Mouse (Mus musculus) embryonic facial prominence, embryonic 14.5 days (tissue): Measurements from ENCODE around the gene Pcdh20. TPM values are rescaled to one million over a fixed set of nuclear protein-coding genes. Genes with fewer than 3 reads are reported as not detected.

Experiments used
- ATAC-seq: fragments of 200-750 bp; cut with Nextera tagmentation; 2 replicates; pipeline ENCODE4 v1.8.0; 2017; ENCODE audit warnings: low read depth, moderate number of reproducible peaks, moderate TSS enrichment
- DNase-seq: peaks from one replicate; pipeline ENCODE4 v3.0.0-alpha.2; 2015; ENCODE audit warnings: low spot score
- H3K27ac ChIP-seq: fragments of 300-500 bp; sonication (generic); replicated peaks from 2 replicates; pipeline ENCODE4 v1.5.1; 2014; ENCODE audit warnings: low read depth, mild to moderate bottlenecking, low read length, moderate library complexity
- H3K27me3 ChIP-seq: fragments of 300-500 bp; sonication (generic); replicated peaks from 2 replicates; pipeline ENCODE4 v1.6.1; 2014; ENCODE audit warnings: low read length; ENCODE audit not compliant: control insufficient read depth, insufficient read depth
- H3K36me3 ChIP-seq: fragments of 300-500 bp; sonication (generic); 2 replicates; pipeline ENCODE4 v1.6.1; 2014; ENCODE audit warnings: low read length, mixed read lengths; ENCODE audit not compliant: control insufficient read depth, insufficient read depth
- H3K4me1 ChIP-seq: fragments of 300-500 bp; sonication (generic); 2 replicates; pipeline ENCODE4 v1.6.1; 2014; ENCODE audit warnings: antibody characterized with exemption, low read length; ENCODE audit not compliant: control insufficient read depth, insufficient read depth
- H3K4me2 ChIP-seq: fragments of 300-500 bp; sonication (generic); 2 replicates; pipeline ENCODE4 v1.6.1; 2014; ENCODE audit warnings: low read depth, mild to moderate bottlenecking, low read length, moderate library complexity, mixed read lengths
- H3K4me3 ChIP-seq: fragments of 300-500 bp; sonication (generic); 2 replicates; pipeline ENCODE4 v1.5.1; 2014; ENCODE audit warnings: low read depth, mild to moderate bottlenecking, low read length
- H3K9ac ChIP-seq: fragments of 300-500 bp; sonication (generic); 2 replicates; pipeline ENCODE4 v1.6.1; 2014; ENCODE audit warnings: low read depth, mild to moderate bottlenecking, low read length, moderate library complexity, mixed read lengths
- H3K9me3 ChIP-seq: fragments of 300-500 bp; sonication (generic); 2 replicates; pipeline ENCODE4 v1.6.1; 2016; ENCODE audit warnings: low read length; ENCODE audit not compliant: control insufficient read depth
- WGBS: fragments of 180-500 bp; shearing (Covaris S2); extraction: QIAGEN DNeasy Blood & Tissue Kit; methylation state at CpG from one replicate; pipeline ENCODE4 v1.1.7; 2014; 5-methylcytosine and 5-hydroxymethylcytosine counted together
- polyA plus RNA-seq: library from polyadenylated mRNA; unstranded; fragments of >200 nt; fragmentation: Nextera tagmentation; extraction: Ambion mirVana; gene quantifications from 2 replicates; pipeline ENCODE4 v1.2.1, GENCODE M21; 2014

Pcdh20 gene
- polyA plus RNA-seq, result 4.2 and 4.3 TPM in 2 replicates

DNA sequence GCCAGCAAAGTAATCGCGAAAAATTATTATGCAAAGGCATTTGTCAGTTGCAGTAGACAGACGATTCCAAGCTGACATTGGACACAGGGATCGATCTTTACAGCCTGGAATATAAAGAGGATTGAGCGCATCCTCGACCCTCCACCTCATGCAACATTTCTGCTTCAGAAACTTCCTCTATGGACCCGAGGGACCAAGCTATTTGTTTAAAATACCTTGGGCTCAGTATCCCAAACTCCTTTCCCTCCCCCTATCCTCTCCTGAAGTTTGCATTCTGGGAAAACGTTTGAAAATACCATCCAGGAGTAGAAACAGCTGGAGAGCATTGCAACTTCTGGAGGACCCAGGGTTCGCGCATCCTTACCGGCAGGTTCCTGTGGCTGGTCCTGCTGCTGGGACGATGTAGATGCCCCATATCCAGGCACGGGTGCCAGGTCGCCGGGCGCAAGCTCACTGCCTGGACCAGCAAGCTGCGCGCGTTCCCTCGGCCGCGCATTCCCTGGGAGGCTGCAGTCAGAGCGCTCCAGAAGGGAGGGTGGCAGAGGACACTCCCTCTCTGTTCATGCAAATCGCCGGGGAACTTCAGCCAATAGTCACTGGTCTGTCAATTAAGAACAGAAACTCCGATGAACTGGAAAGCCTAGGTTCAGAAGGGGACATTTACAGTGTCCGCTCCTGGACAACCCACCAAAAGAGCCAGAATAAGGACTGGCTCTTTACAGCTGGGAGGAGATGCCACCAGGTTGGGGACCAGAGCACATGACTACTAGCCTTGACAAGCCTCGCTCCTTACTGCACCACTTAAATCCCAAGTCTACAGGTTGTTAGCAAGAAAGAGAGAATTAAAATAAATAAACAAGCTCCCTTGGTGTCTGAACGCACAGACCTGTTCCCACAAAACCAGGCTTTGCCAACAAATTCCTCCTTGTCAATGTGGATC, at the start of gene Pcdh20:
TSS of gene Pcdh20 (minus strand) at position 902 of the 940 bp plus-strand sequence.
- WGBS, result 2% methylated on average over 23 of the region's 29 CpGs
- Histone ChIP-seq H3K4me1 (no peaks in the 10 kb centered on the region; the same call in 1 of the 2 replicates), H3K9me3 (no peaks in the 10 kb centered on the region), H3K27ac (no peak within 1 kb of the TSS), H3K36me3 (no peaks in the 10 kb centered on the region), H3K9ac (peak within 1 kb of the TSS; percentile 43), H3K4me2 (peak within 1 kb of the TSS; percentile 83), H3K4me3 (peak within 1 kb of the TSS; percentile 46), H3K27me3 (no peaks in the 10 kb centered on the region)
- DNase-seq, result peak; percentile 63
- peak; percentile 88 for ATAC-seq

DNA sequence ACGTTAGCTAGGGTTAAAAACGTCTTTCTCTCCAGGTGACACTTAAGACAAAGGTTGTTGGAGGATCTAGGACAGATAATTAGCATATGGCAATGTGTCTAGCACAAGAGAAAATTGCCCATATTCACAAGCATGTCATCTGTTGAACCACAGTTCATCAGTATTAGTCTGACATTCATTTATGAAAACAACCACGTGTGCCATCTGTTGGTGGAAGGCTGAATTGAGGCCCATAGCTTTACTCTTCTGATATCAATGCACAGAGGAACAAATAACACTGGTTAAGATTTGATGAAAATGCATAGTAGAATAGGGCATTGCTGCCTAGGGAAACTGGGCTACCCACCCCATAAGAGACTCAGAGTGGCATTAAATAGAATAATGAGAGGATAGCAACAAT, 8.7 kb upstream of the Pcdh20 start:
- H3K4me1 ChIP-seq, result no peaks in the 10 kb centered on the region
- no peaks in the 10 kb centered on the region for H3K27me3 ChIP-seq
- WGBS, result 50% methylated on average over 3 of the region's 3 CpGs
- H3K36me3 ChIP-seq, result no peaks in the 10 kb centered on the region
- no peak overlapping the region for H3K9ac ChIP-seq
- H3K4me2 ChIP-seq, result no peak overlapping the region
- H3K4me3 ChIP-seq, result no peak overlapping the region
- H3K9me3 ChIP-seq, result no peaks in the 10 kb centered on the region
- DNase-seq, result peak; percentile 20
- no peak overlapping the region for H3K27ac ChIP-seq
- ATAC-seq, result no peak

DNA sequence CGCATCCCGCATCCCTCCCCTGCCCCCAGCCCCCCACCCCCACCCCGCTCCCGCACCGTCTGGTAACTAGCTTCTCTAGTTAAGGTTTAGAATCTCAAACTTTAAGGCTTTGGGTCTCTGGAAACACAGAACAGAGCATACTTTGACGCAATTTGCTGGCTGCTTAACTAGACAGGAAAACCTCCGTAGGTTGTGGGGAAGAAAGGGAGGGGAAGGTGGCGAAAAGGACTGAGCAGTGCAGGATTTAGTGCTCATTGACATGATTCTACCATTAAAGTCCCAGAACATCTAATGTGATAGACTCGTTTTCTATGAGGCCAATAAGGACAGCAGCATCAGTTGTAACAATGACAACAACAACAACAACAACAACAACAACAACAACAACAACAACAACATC, 1.2 kb downstream of the Pcdh20 start:
- ATAC-seq (no peak), DNase-seq (peak; percentile 19)
- Histone ChIP-seq H3K27ac (no peak overlapping the region), H3K4me1 (no peaks in the 10 kb centered on the region; the same call in 1 of the 2 replicates), H3K9ac (peak overlapping the region; percentile 53), H3K4me2 (peak overlapping the region; percentile 83), H3K27me3 (no peaks in the 10 kb centered on the region), H3K9me3 (no peaks in the 10 kb centered on the region), H3K36me3 (no peaks in the 10 kb centered on the region), H3K4me3 (peak overlapping the region; percentile 46)
- WGBS, result 0% methylated on average over 9 of the region's 9 CpGs

DNA sequence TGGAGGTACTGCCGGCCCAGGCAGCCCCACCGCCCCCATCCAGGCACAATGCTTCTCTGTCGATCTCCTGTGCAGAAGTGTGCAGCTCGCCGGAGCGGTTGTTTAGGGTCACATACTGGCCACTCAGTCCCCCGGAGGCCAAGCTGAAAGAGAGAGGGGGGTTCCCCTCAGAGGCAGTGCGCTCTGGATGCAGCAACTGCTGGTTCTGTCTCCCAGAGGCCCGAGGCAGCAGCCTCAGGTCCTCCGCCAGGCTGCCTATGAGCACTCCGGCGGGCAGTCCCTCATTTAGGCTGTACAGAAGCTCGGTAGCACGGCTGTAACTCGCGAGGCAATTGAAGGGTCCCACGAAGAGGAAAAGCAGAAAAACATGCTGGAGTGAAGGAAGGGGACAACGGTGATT, 1.8 kb downstream of the Pcdh20 start:
- peak; percentile 41 for DNase-seq
- peak overlapping the region; percentile 46 for H3K4me3 ChIP-seq
- peak overlapping the region; percentile 83 for H3K4me2 ChIP-seq
- H3K4me1 ChIP-seq, result no peaks in the 10 kb centered on the region; the same call in 1 of the 2 replicates
- under 1% methylated on average over 18 of the region's 18 CpGs for WGBS
- no peaks in the 10 kb centered on the region for H3K36me3 ChIP-seq
- peak; percentile 65; the same call in 1 of the 2 replicates for ATAC-seq
- no peaks in the 10 kb centered on the region for H3K9me3 ChIP-seq
- peak overlapping the region; percentile 53 for H3K9ac ChIP-seq
- H3K27ac ChIP-seq, result no peak overlapping the region
- no peaks in the 10 kb centered on the region for H3K27me3 ChIP-seq

DNA sequence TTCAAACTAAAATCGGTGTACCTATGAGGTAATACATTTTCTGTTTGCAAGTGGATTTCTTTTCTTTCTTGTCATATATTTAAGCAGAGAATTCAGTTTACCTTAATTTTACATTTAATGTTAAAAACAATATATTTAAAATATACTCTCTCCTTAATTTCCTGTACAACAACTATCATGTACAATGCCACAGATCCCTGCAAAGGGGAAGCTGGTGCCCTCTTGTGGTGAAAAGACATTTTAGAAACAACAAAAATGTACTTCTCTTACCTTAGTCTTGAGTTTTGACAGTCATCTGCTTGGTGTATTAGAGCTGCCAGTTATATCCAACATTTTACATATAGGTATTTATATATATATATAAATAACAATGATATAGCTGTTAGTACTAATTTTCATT, 4.8 kb downstream of the Pcdh20 start:
- peak; percentile 49 for DNase-seq
- no peak for ATAC-seq
- WGBS, result 96% methylated on average over 1 of the region's 1 CpGs

DNA sequence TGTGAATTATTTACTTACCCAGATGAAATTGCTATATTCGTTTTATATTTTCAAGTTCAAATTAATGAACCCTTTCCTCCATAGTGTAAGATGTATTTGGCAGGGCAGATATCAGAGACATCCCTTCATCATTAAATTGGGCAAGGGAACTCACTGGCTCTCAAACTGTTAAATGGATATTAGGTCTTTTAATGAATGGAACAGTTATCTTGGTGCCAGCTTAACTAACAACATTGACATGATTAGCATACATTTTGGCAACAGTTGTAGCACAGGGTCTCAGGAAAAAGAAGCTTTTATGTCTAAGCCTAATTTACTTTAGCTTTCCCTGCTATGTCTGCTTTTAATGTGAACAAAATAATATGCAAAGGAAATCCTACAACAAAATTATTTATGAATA, 6.8 kb downstream of the Pcdh20 start:
- Histone ChIP-seq H3K4me2 (no peak overlapping the region), H3K9ac (no peak overlapping the region), H3K27me3 (no peaks in the 10 kb centered on the region), H3K9me3 (no peaks in the 10 kb centered on the region), H3K36me3 (no peaks in the 10 kb centered on the region), H3K4me3 (no peak overlapping the region), H3K4me1 (no peaks in the 10 kb centered on the region), H3K27ac (no peak overlapping the region)
- ATAC-seq (no peak), DNase-seq (no peak)
- 61% methylated on average over 1 of the region's 1 CpGs for WGBS

More for the DNA sequence above, 4.8 kb downstream of the Pcdh20 start:
- Histone ChIP-seq H3K36me3 (no peaks in the 10 kb centered on the region), H3K9ac (no peak overlapping the region), H3K4me3 (no peak overlapping the region), H3K4me1 (no peaks in the 10 kb centered on the region; the same call in 1 of the 2 replicates), H3K27me3 (no peaks in the 10 kb centered on the region), H3K27ac (no peak overlapping the region), H3K9me3 (no peaks in the 10 kb centered on the region), H3K4me2 (no peak overlapping the region)

DNA sequence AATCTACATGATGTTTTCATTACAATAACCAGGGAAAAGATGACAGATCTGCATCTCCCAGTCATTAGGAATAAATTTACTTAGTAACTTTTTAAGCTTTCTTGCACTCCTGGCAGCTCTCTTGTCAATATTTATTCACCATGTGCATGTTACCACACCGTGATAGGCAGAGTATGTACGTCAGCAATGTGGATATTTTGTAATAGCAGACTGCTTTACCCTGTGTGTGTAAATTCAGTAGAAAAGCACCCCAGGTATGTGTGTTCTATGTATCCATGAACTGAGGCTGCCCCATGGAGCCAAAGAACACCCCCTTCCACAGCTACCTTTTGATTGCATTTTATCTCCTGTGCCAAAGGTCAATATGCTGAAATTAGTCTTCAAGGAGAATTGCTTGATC, 7.8 kb downstream of the Pcdh20 start:
- Histone ChIP-seq H3K36me3 (no peaks in the 10 kb centered on the region), H3K9me3 (no peaks in the 10 kb centered on the region), H3K27ac (no peak overlapping the region), H3K27me3 (no peaks in the 10 kb centered on the region), H3K4me2 (no peak overlapping the region), H3K4me1 (no peaks in the 10 kb centered on the region), H3K9ac (no peak overlapping the region), H3K4me3 (no peak overlapping the region)
- ATAC-seq (no peak), DNase-seq (no peak)
- 66% methylated on average over 2 of the region's 2 CpGs for WGBS

DNA sequence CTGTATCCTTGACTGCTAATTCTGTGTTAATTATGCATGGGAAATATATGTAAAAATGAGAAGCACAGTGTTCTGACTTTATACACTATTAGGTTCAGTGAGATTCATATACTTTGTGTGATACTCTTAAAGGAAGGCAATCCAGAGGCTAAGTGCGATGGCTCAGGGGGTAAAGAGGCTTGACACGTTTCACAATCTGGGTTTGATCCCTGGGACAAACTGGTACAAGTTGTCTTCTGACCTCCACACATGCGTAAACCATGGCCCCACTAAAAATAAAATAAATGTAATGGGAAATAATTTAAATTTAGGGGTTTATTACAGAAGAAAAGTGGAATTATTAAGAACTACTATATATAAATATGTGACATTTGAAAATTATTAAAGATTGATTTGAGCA, 8.3 kb downstream of the Pcdh20 start:
- no peak overlapping the region for H3K4me3 ChIP-seq
- no peak overlapping the region for H3K27ac ChIP-seq
- H3K4me1 ChIP-seq, result no peaks in the 10 kb centered on the region
- H3K36me3 ChIP-seq, result no peaks in the 10 kb centered on the region
- H3K9ac ChIP-seq, result no peak overlapping the region
- DNase-seq (no peak), ATAC-seq (no peak)
- no peaks in the 10 kb centered on the region for H3K27me3 ChIP-seq
- WGBS, result 76% methylated on average over 3 of the region's 3 CpGs
- H3K9me3 ChIP-seq, result no peaks in the 10 kb centered on the region
- no peak overlapping the region for H3K4me2 ChIP-seq
